Mouse (Mus musculus) heart, embryonic 12.5 days (tissue): ENCODE data around the gene Tedc1. TPM values are rescaled to one million over a fixed set of nuclear protein-coding genes. Genes with fewer than 3 reads are reported as not detected.

Experiments used
- ATAC-seq: fragments of 200-750 bp; cut with Nextera tagmentation; 2 replicates; pipeline ENCODE4 v1.8.0; 2017; ENCODE audit warnings: moderate TSS enrichment, moderate library complexity; ENCODE audit not compliant: insufficient number of reproducible peaks, low FRiP score
- H3K27ac ChIP-seq: fragments of 300-500 bp; sonication (generic); 2 replicates; pipeline ENCODE4 v1.5.1; 2016; ENCODE audit warnings: mild to moderate bottlenecking, moderate library complexity; ENCODE audit not compliant: poor library complexity, severe bottlenecking
- H3K27me3 ChIP-seq: fragments of 300-500 bp; sonication (generic); replicated peaks from 2 replicates; pipeline ENCODE4 v1.6.1; 2016; ENCODE audit warnings: mild to moderate bottlenecking, moderate library complexity
- H3K36me3 ChIP-seq: fragments of 300-500 bp; sonication (generic); 2 replicates; pipeline ENCODE4 v1.6.1; 2016; ENCODE audit warnings: mild to moderate bottlenecking, moderate library complexity
- H3K4me1 ChIP-seq: fragments of 300-500 bp; sonication (generic); replicated peaks from 2 replicates; pipeline ENCODE4 v1.6.1; 2016; ENCODE audit warnings: mild to moderate bottlenecking
- H3K4me2 ChIP-seq: fragments of 300-500 bp; sonication (generic); 2 replicates; pipeline ENCODE4 v1.6.1; 2016; ENCODE audit warnings: mild to moderate bottlenecking, moderate library complexity
- H3K4me3 ChIP-seq: fragments of 300-500 bp; sonication (generic); 2 replicates; pipeline ENCODE4 v1.5.1; 2016; ENCODE audit warnings: mild to moderate bottlenecking
- H3K9ac ChIP-seq: fragments of 300-500 bp; sonication (generic); 2 replicates; pipeline ENCODE4 v1.6.1; 2016; ENCODE audit warnings: mild to moderate bottlenecking, moderate library complexity
- H3K9me3 ChIP-seq: fragments of 300-500 bp; sonication (generic); replicated peaks from 2 replicates; pipeline ENCODE4 v1.6.1; 2016; ENCODE audit warnings: mild to moderate bottlenecking, moderate library complexity
- WGBS: fragments of 180-500 bp; shearing (Covaris S2); methylation state at CpG from one replicate; pipeline ENCODE4 v1.1.7; 2016; 5-methylcytosine and 5-hydroxymethylcytosine counted together
- polyA plus RNA-seq: library from polyadenylated mRNA; unstranded; fragments of >200 nt; fragmentation: Nextera tagmentation; extraction: Ambion mirVana; gene quantifications from 2 replicates; pipeline ENCODE4 v1.2.1, GENCODE M21; 2016

Tedc1 gene
- polyA plus RNA-seq, 1 experiment from 2014 or later, result 26.9 TPM

- 1% methylated on average over 23 of the region's 23 CpGs for WGBS
- Histone ChIP-seq H3K9ac (peak overlapping the region; percentile 56), H3K36me3 (peaks cover 16% of the 10 kb centered on the region), H3K4me3 (peak overlapping the region; percentile 55), H3K4me2 (peak overlapping the region; percentile 85), H3K27me3 (no peaks in the 10 kb centered on the region), H3K4me1 (peaks cover 44% of the 10 kb centered on the region), H3K27ac (no peak overlapping the region), H3K9me3 (no peaks in the 10 kb centered on the region)
- no peak for ATAC-seq
These were observed 314 bp downstream of the Tedc1 start for GRCm38 (mm10) chr12:113156540-113156929.

GRCm38 (mm10) chr12:113157002-113157401, 781 bp downstream of the Tedc1 start:
- ATAC-seq, result no peak
- Histone ChIP-seq H3K4me2 (peak overlapping the region; percentile 85), H3K36me3 (peaks cover 21% of the 10 kb centered on the region), H3K4me3 (peak overlapping the region; percentile 55), H3K9ac (peak overlapping the region; percentile 56), H3K27ac (no peak overlapping the region), H3K4me1 (peaks cover 41% of the 10 kb centered on the region), H3K9me3 (no peaks in the 10 kb centered on the region), H3K27me3 (no peaks in the 10 kb centered on the region)
- 38% methylated on average over 8 of the region's 8 CpGs for WGBS

- 86% methylated on average over 8 of the region's 8 CpGs for WGBS
- Histone ChIP-seq H3K36me3 (peaks cover 26% of the 10 kb centered on the region), H3K27ac (no peak overlapping the region), H3K4me1 (peaks cover 36% of the 10 kb centered on the region), H3K4me2 (peak overlapping the region; percentile 85; the same call in 1 of the 2 replicates), H3K4me3 (no peak overlapping the region), H3K9me3 (no peaks in the 10 kb centered on the region), H3K27me3 (no peaks in the 10 kb centered on the region), H3K9ac (no peak overlapping the region)
- no peak for ATAC-seq
These were observed 1.3 kb downstream of the Tedc1 start for GRCm38 (mm10) chr12:113157521-113157920.

- peaks cover 31% of the 10 kb centered on the region for H3K4me1 ChIP-seq
- H3K4me3 ChIP-seq, result no peak overlapping the region
- ATAC-seq, result no peak
- H3K27me3 ChIP-seq, result no peaks in the 10 kb centered on the region
- H3K27ac ChIP-seq, result no peak overlapping the region
- no peaks in the 10 kb centered on the region for H3K9me3 ChIP-seq
- H3K36me3 ChIP-seq, result peaks cover 31% of the 10 kb centered on the region
- no peak overlapping the region for H3K4me2 ChIP-seq
- H3K9ac ChIP-seq, result no peak overlapping the region
- 89% methylated on average over 8 of the region's 8 CpGs for WGBS
These were observed 1.8 kb downstream of the Tedc1 start for GRCm38 (mm10) chr12:113157971-113158370.

- WGBS, result 75% methylated on average over 11 of the region's 11 CpGs
- ATAC-seq, result no peak
- Histone ChIP-seq H3K9ac (no peak overlapping the region), H3K4me1 (0 out of 2 replicates have a peak, but pooled peaks cover 7% of the 10 kb centered on the region), H3K27ac (no peak overlapping the region), H3K4me3 (no peak overlapping the region), H3K9me3 (no peaks in the 10 kb centered on the region), H3K36me3 (peaks cover 35% of the 10 kb centered on the region), H3K4me2 (no peak overlapping the region), H3K27me3 (no peaks in the 10 kb centered on the region)
These were observed 7.4 kb downstream of the Tedc1 start for GRCm38 (mm10) chr12:113163561-113164006.

GRCm38 (mm10) chr12:113168031-113168536, 11.9 kb downstream of the Tedc1 start:
- Histone ChIP-seq H3K4me3 (no peak overlapping the region), H3K4me1 (0 out of 2 replicates have a peak, but pooled peaks cover 7% of the 10 kb centered on the region), H3K36me3 (peaks cover 14% of the 10 kb centered on the region; the same call in 1 of the 2 replicates), H3K9me3 (no peaks in the 10 kb centered on the region), H3K27ac (no peak overlapping the region), H3K27me3 (no peaks in the 10 kb centered on the region), H3K4me2 (no peak overlapping the region), H3K9ac (no peak overlapping the region)
- 79% methylated on average over 9 of the region's 9 CpGs for WGBS
- no peak for ATAC-seq

GRCm38 (mm10) chr12:113176960-113177725, 20.9 kb downstream of the Tedc1 start:
- Histone ChIP-seq H3K4me1 (no peaks in the 10 kb centered on the region), H3K27ac (no peak overlapping the region), H3K4me3 (no peak overlapping the region), H3K27me3 (0 out of 2 replicates have a peak, but pooled peaks cover 5% of the 10 kb centered on the region), H3K4me2 (no peak overlapping the region), H3K36me3 (no peaks in the 10 kb centered on the region), H3K9me3 (no peaks in the 10 kb centered on the region), H3K9ac (no peak overlapping the region)
- 80% methylated on average over 18 of the region's 18 CpGs for WGBS
- no peak for ATAC-seq

GRCm38 (mm10) chr12:113181020-113181419, 24.8 kb downstream of the Tedc1 start:
- Histone ChIP-seq H3K36me3 (no peaks in the 10 kb centered on the region), H3K4me2 (no peak overlapping the region), H3K9ac (no peak overlapping the region), H3K4me3 (no peak overlapping the region), H3K4me1 (peaks cover 5% of the 10 kb centered on the region), H3K27ac (no peak overlapping the region), H3K9me3 (no peaks in the 10 kb centered on the region), H3K27me3 (peaks cover 29% of the 10 kb centered on the region)
- ATAC-seq, result no peak
- 46% methylated on average over 4 of the region's 4 CpGs for WGBS

GRCm38 (mm10) chr12:113184945-113185344, 28.7 kb downstream of the Tedc1 start:
- Histone ChIP-seq H3K27ac (no peak overlapping the region), H3K9ac (no peak overlapping the region), H3K36me3 (no peaks in the 10 kb centered on the region), H3K4me2 (peak overlapping the region; percentile 98; the same call in 1 of the 2 replicates), H3K4me3 (no peak overlapping the region), H3K27me3 (peaks cover 57% of the 10 kb centered on the region), H3K4me1 (peaks cover 24% of the 10 kb centered on the region), H3K9me3 (no peaks in the 10 kb centered on the region)
- 56% methylated on average over 5 of the region's 5 CpGs for WGBS
- ATAC-seq, result no peak

- Histone ChIP-seq H3K36me3 (no peaks in the 10 kb centered on the region), H3K27me3 (peaks cover 61% of the 10 kb centered on the region), H3K9ac (peak within 1 kb of the TSS; percentile 79)
These were observed 29.4 kb downstream of the Tedc1 start, which contains the start of gene Tmem121 for GRCm38 (mm10) chr12:113185442-113186291. TSS of gene Tmem121 (plus strand) at chr12:113185930.

More at GRCm38 (mm10) chr12:113185442-113186291, 29.4 kb downstream of the Tedc1 start, which contains the start of gene Tmem121:
- no peak; the same call in 1 of the 2 replicates for ATAC-seq
- no peak within 1 kb of the TSS for H3K27ac ChIP-seq
- H3K9me3 ChIP-seq, result no peaks in the 10 kb centered on the region
- WGBS, result 2% methylated on average over 60 of the region's 63 CpGs
- H3K4me1 ChIP-seq, result peaks cover 24% of the 10 kb centered on the region
- H3K4me2 ChIP-seq, result peak within 1 kb of the TSS; percentile 98
- H3K4me3 ChIP-seq, result peak within 1 kb of the TSS; percentile 63
